Mouse (Mus musculus): ENCODE results near the gene Tlcd2.

- TF ChIP-seq POLR2A (IDR thresholded peaks at IDR 0.05; ENCODE audit: low read depth, low read length) (no peak), CTCF (IDR thresholded peaks at IDR 0.05; ENCODE audit: extremely low read depth, insufficient read length, insufficient replicate concordance, low read depth, low read length) (no peak)
Observed at GRCm38 (mm10) chr11:75420810-75421374, 40.6 kb upstream of the Tlcd2 start.

All from small intestine, adult 2 months (tissue).